Mouse (Mus musculus) megakaryocyte progenitor cell, adult 5-6 weeks (primary cell): ENCODE data around the gene Eif2b3. TPM values are rescaled to one million over a fixed set of nuclear protein-coding genes. Genes with fewer than 3 reads are reported as not detected.
A peak's percentile ranks its signal among the peaks of the same experiment; 100 is the strongest.

ENCODE experiments used
- ATAC-seq: replicated peaks from 2 replicates; pipeline ENCODE4 v1.8.0; 2016; ENCODE audit warnings: mild to moderate bottlenecking, moderate TSS enrichment, inconsistent platforms; ENCODE audit not compliant: poor library complexity
- total RNA-seq, 2 experiments: library from RNA; stranded (forward) in 1 of 2; stranded (reverse) in 1 of 2; fragments of 157-497, 149-512 nt in 1 of 2; fragments of 200-1000 nt in 1 of 2; gene quantifications; 2 replicates each; pipeline versions ENCODE4 v1.2.3 to v1.2.4; 2015 to 2017

The Eif2b3 gene
- total RNA-seq, 2 experiments from 2014 or later: 30.9 to 32.9 TPM

- ATAC-seq: peak; percentile 72
Observed at GRCm38 (mm10) chr4:117120445-117121414, 101.5 kb downstream of the Eif2b3 start.

GRCm38 (mm10) chr4:117122209-117122608, 103.0 kb downstream of the Eif2b3 start:
- ATAC-seq: no peak

GRCm38 (mm10) chr4:117123546-117124217, 104.5 kb downstream of the Eif2b3 start:
- no peak for ATAC-seq

GRCm38 (mm10) chr4:117124218-117124517, 105.0 kb downstream of the Eif2b3 start:
- no peak for ATAC-seq

GRCm38 (mm10) chr4:117124518-117125347, 105.5 kb downstream of the Eif2b3 start:
- ATAC-seq: peak; percentile 31

GRCm38 (mm10) chr4:117125348-117125909, 106.2 kb downstream of the Eif2b3 start, which contains the start of gene Btbd19:
Btbd19 (minus strand) TSS chr4:117125725.
- no peak for ATAC-seq

- ATAC-seq: peak; percentile 64
Observed at GRCm38 (mm10) chr4:117125910-117126674, 106.9 kb downstream of the Eif2b3 start.

- ATAC-seq: peak; percentile 29
Observed at GRCm38 (mm10) chr4:117126675-117127290, 107.6 kb downstream of the Eif2b3 start, which contains the start of gene Tctex1d4. Tctex1d4 (plus strand) TSS chr4:117126794.

- ATAC-seq: no peak
Observed at GRCm38 (mm10) chr4:117127991-117128686, 108.9 kb downstream of the Eif2b3 start.

GRCm38 (mm10) chr4:117130790-117131189, 111.6 kb downstream of the Eif2b3 start:
- ATAC-seq: no peak

- no peak for ATAC-seq
Observed at GRCm38 (mm10) chr4:117131198-117131597, 112.0 kb downstream of the Eif2b3 start.

- no peak for ATAC-seq
Observed at GRCm38 (mm10) chr4:117131890-117132793, 112.9 kb downstream of the Eif2b3 start.

GRCm38 (mm10) chr4:117132794-117133143, 113.6 kb downstream of the Eif2b3 start:
- no peak for ATAC-seq

GRCm38 (mm10) chr4:117133366-117133796, 114.2 kb downstream of the Eif2b3 start:
- ATAC-seq: peak; percentile 10; the same call in 1 of the 2 replicates

- peak; percentile 93 for ATAC-seq
Observed at GRCm38 (mm10) chr4:117133817-117134600, 114.8 kb downstream of the Eif2b3 start, which contains the start of gene Plk3. Plk3 (minus strand) TSS chr4:117133963.

GRCm38 (mm10) chr4:117134601-117134995, 115.4 kb downstream of the Eif2b3 start:
- no peak for ATAC-seq

GRCm38 (mm10) chr4:117136034-117136433, 116.8 kb downstream of the Eif2b3 start:
- ATAC-seq: peak; percentile 30; the same call in 1 of the 2 replicates
